Mouse (Mus musculus) left cerebral cortex, postnatal 10 days (tissue): ENCODE measurements around the gene Maml3. TPM values are rescaled to one million over a fixed set of nuclear protein-coding genes. Genes with fewer than 3 reads are reported as not detected.

ENCODE experiments used
- DNase-seq, 2 experiments: peaks; one replicate each; pipeline ENCODE4 v3.0.0; 2021 to 2022; ENCODE audit warnings: low spot score in 2 of 2, mixed read lengths in 1 of 2; ENCODE audit errors: extremely low spot score in 1 of 2
- intact Hi-C: fragments of 180-260 bp; cut with DNase I; formaldehyde crosslinking; loops from one replicate; pipeline ENCODE4 v1.15.1; 2025
- total RNA-seq, 2 experiments: library from RNA; stranded (reverse); gene quantifications; 2 replicates each; pipeline ENCODE4 v1.2.3; 2021

The Maml3 gene
- total RNA-seq, 2 experiments from 2014 or later = 7.2 to 7.8 TPM

DNA sequence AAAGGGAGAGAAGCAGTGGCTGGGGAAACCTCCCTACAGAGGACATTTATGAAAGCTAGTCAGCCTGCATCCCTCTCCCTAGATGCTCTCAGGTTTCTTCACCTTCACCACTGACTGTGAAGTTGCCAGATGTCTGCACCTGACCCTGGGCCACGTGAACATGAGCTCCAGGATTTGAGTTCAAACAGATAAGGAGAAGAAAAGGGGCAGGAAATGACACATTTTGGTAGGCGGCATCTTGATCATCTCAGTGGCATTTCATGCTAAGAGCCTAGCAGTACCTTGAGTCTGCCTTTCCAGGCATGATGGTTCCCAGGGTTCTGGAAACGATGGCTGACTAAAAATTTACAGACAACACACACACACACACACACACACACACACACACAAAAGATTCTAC lies 345.3 kb downstream of the Maml3 start:
- intact Hi-C loops = no loop called here
- DNase-seq = no peak

DNA sequence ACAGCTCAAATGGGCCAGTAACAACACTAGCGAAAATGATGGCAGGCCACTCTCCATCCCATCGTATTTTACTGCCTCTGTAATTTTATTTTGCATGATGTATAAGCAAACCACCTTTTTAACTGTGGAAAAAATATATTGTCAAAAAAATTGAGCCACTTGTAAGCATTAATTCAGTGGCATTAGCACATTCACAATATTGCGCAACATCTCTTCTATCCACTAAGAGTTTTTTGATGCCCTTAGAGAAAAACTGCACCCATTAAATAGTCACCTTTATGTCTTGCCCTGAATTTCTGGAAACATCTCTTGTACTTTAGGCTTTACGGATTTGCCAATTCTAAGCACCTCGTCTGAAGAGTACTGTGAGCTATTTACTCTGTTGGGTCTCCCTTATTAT lies 347.8 kb downstream of the Maml3 start:
- DNase-seq = no peak
- intact Hi-C loops = no loop called here

DNA sequence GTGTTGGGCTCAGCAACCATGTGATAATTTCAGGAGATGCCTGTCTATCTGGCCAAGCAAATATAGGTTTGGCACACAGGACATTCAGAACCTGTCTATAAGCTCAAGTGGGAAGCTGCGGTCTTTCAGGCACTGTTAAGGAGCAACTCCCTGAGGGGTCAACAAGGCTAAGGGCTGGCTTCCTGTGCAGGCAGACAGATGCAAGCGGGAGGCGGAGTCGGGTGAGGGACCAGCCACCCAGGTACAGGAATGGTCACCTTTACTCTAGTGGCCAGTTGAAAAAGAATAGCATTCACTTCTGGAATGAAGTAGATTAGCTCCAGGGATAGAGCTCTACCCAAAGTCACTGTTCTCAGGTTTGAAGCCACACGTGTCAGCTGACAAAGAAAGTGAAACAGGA lies 348.6 kb downstream of the Maml3 start:
- intact Hi-C loops = no loop called here
- DNase-seq = no peak

DNA sequence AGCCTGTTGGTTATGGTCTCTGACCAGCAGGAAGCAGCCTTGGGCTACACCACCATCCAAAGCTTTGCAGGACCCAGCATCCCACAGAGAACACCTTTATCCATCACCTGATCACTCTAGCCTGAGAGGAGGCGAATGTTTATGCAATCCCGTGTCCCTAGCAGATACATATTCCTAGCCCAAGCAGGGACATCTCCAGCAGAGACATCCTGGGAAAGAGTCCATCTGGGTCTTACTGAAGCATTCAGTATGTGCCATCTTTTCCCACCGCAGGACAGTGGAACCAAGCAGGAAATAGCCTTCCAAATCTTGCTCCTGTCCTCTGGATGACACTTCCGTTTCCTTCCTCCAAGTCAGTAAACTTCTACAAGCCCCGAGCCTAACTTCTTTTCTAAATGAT lies 351.6 kb downstream of the Maml3 start:
- DNase-seq = no peak
- intact Hi-C loops = no loop called here

DNA sequence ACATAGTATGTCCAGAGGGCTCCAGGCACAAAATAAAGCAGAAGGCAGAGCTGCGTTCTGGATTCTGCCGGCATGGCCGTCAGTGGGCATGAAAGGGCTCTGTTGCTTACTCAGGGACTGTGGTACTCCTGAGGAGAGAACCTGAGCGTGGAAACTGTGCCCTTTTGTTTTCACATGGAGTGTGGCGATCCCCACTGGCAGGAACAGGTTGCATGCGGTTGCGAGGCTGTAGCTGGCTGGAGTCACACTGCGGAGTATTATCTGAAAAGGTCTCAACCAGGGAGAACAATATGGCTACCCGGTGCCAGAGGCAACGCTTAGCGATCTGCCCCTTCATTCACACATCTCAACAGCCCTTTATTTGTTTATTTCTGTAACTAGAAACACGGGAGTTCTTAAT lies 353.4 kb downstream of the Maml3 start:
- intact Hi-C loops = no loop called here
- no peak for DNase-seq

DNA sequence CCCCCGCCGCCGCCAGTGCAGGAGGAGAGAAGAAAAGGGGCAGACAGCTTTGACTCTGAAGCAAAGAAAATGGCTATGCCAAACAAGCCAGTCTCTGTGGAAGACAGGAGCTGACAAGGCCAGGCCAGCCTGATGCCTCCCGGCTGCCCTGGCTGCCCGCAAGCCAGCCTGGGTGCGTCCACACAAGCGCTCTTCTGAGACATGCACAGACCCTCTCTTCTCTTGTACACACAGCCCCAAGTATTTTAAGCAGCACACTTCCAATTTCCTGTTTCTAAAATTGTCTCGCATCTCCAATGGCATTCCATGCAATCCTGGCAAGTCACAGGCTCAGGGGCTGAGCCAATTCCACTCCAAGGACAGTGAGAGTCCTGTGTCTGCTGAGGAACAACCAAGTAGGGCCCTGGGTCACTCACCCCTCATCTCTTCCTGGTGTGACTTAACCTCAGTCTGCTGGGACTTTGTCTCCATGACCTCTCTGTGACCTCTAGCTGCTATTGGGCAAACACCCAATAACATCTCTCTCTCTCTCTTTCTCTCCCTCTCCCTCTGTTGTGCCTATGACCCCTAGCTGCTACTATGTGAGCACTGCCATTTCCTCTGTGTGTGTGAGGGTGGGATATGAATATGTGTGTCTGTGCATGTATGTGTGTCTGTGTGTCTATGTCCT lies 354.9 kb downstream of the Maml3 start:
- intact Hi-C loops = no loop called here
- peak; percentile 49 to 56 for DNase-seq

DNA sequence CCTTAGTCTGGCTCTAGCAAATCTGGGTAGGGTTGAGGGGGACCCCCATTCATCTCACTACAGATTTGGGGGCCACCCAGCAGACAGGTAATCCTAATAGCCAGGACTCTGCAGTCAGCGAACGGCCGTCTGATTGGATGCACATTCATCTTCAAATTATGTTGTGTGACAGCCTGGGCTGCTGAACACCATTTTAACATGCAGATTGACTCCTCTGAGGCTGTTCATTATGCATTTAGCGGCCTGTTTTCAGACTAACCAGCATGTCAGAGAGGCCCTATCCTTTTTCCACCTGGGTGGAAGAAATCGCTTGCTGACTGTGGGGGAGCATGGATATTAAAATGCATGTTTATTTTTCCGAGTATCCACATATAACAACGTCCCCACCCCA lies 355.5 kb downstream of the Maml3 start:
- DNase-seq = no peak
- intact Hi-C loops = no loop called here

DNA sequence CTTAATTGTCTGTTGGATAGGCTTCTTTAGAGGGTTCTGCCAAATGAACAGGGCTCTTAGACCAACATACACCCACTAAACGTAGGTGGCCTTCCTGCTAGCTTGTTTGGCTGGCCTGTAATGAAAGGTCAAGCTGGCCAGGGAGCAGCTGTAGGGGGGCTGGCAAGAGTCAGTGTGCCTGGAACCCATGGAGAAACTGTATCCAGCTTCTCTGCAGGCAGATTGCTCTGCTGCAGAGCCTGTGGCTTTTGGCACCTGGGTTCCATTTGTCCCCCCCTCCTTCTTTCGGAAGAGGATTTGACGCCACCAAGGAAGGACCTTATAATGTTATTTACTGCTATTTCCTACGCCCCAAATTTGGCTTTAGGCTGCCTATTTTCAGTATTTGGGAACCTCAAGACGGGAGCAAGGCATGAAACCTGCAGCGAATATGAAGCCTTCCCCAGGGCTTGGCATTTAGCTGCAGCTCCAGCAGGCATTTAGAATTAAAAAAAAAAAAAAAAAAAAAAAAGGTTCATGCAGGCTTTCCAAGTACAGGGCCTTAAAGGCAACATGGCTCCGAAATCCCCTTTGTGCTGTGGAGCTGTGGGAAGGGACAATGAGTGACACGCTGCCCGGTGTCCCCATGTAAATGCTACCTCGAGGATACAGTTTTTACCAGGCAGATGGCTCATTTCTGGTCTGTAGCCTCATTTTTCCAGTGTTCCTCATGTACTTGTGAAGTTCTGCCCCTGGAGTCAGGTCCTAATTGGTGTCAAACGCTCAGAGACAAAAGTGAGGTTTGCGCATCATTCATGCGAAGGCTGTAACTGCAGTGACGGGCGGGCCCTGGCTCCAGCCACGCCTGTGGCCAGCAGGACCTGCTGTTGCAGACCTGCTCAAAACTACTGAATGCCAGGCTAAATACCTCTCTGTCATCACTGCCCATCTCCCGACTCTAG lies 356.2 kb downstream of the Maml3 start:
- no peak for DNase-seq
- intact Hi-C loops = no loop called here

DNA sequence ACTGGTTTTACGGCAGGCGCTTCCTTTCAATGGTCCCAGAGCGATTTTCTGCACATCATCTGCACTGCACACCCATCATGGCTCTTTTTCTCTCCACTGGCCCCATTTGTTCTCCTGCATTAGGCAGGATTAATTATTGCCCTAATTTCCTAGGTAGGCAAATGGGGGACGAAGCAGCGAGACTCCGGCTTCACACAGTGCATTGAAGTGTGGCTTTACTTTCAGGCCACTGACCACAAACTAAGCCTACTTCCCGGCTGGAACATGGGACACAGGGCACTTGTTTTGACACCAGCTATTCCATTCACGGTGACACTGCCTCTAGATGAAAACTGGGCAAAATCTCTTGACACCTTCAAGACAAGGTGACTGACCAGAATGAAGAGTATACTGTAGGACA lies 358.1 kb downstream of the Maml3 start:
- no peak for DNase-seq
- intact Hi-C loops = no loop called here

DNA sequence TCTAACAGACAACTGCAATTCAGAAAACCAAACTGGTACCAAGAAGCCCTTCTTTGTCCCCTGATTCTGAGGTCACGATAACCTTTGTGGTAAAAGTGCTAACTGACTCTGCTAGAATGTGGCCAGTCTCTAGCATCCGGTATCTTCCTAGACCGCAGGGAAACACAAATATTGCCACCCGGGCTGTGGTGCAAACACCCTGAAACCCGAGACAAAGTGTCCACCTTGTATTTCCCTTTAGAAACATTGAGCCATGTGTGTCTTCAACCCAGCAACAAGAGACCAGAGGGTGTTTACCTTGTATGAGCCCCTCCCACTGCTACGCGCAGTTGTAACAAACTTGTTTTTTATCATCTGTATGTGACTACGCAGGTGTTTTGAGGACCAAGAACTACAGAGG lies 359.7 kb downstream of the Maml3 start:
- DNase-seq = no peak
- intact Hi-C loops = no loop called here

DNA sequence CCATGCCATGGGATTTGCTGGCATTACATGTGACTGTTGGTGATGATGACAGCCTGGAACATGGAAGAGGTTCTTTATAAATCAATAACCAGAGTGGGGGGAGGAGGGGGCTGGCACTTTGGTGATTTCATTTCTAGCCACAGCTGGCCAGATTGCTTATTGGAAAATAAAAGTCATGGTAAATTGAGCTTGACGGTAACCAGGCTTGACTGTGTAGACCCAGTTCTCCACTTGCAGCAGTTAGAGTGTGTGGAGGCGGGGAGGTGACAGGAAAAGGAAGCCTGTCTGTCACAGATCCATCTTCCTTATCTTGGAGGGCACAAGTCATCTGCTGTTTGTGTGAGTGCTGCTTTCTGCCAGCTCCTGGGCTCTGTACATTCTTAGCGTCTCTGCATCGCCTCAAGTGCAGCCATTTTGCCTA lies 360.5 kb downstream of the Maml3 start:
- intact Hi-C loops = no loop called here
- no peak for DNase-seq

DNA sequence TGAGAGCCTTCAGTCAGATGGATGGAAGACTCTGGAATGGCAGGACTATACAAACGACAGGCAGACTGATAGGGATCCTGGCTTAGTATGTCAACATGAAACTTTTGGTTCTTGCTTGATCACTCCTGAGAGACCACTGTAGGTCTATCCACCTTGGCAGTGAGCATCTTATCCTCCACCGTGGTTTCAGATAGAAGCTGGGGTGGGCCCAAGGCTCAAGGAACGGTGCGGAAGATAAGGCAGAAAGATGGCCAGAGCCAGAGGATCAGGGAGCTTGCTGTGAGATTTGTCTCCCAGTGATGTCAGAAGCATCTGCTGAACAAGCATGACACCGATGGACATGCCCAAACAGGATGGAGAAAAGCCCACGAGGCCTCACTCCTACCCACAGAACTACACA lies 362.5 kb downstream of the Maml3 start:
- intact Hi-C loops = no loop called here
- DNase-seq = no peak

DNA sequence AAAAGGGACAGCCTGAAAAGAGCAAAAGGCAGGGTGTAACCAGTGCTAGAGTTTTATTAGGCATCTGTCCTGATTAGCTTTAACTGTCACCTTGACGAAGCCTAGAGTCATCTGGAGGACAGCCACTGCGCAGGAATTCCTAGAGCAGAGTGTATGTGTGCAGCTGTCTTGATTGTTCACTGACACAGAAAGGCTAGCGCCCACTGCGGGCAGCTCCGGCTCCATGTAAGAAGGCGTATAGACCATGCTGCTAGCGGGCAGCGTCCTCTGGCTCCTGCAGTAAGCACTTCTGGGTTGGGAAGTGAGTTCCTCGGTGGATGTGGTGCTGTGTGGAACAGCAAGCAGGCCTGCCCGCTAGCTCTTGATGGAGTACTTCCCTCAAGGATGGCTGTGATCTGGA lies 363.1 kb downstream of the Maml3 start:
- no peak for DNase-seq
- intact Hi-C loops = no loop called here

DNA sequence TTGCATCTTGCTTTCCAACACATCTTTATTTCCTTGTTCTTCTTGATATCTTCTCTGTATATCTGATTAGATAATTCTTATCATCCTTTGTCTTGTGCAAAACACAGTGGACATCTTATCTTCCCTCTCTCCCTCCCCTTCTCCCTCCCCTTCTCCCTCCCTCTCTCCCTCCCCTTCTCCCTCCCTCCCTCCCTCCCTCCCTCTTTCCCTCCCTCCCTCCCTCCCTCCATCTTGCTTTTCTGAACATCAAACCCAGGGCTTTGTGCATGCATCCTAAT lies 365.1 kb downstream of the Maml3 start:
- no peak for DNase-seq
- intact Hi-C loops = no loop called here

DNA sequence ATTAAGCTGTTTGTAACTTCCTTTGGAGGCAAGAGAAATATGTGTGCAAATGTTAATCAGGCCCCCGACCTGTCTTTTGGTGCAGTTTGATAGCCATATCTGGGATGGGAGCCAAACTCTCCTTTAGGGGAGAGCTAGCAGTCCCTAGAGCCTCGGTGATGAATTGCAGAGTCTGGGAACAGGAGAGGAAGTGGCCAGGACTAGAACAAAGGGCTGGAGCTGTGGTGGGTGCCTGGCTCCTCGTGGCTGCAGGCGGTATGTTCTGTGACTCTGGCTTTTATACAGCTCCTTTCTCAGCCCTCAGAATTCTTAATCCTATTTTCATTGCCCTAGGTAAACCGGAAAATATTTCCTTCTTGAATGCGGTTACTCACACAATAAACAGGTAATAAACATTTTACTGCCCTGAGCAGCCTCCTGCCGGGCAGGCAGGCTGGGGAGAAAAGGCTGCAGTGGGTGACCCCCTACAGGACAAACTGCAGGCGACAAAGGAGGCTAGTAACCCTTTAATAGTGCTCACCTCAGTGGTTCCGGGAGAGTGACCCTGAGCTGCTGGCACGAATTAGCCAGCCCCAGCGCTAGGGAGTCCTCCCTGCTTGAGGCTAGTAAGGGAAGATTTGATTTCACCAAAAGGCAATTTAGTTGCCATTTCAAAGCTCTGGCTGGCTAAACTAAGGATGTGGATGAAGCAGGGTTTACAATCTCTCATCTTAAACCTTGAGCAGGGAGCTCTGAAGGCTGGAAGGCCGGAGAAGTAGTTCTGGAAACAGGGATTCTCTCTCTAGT lies 365.6 kb downstream of the Maml3 start:
- DNase-seq = no peak
- intact Hi-C loops = no loop called here

DNA sequence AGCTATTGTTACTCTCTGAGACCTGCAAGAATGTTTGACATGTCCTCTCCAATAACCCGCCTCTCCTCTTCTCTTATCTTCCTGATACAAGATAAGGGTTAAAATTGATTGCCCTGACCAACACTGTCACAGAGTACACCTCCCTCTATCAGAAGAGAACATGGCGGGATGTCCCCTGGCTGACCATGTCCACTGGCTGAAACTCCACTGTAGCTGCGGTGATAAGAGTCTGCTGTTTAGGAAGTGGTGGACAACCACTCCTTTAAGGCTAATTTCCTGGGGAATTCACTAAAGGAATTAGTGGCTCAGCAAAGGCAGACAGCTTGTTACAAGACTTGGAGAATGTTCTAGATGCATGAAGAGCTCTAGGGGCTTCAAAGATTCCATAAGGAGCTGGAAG lies 371.2 kb downstream of the Maml3 start:
- no peak for DNase-seq
- intact Hi-C loops = no loop called here

DNA sequence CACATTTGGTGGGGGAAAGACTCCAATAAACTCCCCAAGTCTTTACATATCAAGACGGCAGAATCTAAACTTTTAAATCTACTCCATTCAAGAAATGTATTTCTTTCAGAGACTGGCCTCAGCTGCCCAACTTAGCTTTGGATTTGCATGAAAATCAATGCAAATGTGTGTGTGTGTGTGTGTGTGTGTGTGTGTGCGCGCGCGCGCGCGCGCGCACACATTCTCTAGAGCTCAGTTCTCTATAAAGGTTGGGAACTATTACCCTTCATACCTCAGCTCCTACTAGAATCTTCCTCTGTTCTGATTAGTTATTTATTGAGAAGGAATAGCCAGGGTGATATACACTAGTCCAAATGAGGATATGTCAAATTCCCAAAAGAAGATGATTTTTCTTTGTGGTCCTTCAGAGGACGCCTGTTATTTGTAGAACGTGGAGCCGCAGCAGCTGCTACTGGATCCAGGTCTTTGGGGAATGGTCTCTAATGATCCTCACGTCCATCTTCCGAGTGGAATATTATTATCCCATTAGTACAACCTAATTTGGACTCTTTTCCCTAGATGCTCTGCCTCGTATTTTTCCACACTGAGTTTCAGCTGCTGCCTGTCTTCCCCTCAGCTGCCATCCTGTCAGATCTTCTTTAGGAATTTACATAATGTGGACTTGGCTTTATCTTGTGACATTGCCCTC lies 372.8 kb downstream of the Maml3 start:
- DNase-seq = no peak
- intact Hi-C loops = no loop called here

DNA sequence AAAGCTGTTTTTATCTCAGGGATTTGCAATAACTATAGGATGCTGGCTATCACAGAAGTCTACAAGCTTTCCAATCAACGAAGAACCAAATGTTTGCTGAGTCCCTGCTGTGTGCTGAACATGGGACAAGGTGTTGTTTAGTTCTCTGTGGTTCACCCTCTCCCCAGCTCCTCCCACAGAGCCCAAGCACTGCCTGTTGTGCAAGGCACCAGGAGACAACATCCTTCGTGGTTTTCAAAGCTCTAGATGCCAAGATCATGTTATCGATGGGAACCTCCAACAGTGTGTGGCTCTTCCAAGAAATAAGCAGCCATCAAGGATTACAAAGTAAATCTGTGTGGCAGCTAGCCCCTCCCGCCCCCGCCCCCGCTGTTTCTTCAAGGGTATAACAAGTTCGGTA lies 374.2 kb downstream of the Maml3 start:
- intact Hi-C loops = no loop called here
- no peak for DNase-seq

DNA sequence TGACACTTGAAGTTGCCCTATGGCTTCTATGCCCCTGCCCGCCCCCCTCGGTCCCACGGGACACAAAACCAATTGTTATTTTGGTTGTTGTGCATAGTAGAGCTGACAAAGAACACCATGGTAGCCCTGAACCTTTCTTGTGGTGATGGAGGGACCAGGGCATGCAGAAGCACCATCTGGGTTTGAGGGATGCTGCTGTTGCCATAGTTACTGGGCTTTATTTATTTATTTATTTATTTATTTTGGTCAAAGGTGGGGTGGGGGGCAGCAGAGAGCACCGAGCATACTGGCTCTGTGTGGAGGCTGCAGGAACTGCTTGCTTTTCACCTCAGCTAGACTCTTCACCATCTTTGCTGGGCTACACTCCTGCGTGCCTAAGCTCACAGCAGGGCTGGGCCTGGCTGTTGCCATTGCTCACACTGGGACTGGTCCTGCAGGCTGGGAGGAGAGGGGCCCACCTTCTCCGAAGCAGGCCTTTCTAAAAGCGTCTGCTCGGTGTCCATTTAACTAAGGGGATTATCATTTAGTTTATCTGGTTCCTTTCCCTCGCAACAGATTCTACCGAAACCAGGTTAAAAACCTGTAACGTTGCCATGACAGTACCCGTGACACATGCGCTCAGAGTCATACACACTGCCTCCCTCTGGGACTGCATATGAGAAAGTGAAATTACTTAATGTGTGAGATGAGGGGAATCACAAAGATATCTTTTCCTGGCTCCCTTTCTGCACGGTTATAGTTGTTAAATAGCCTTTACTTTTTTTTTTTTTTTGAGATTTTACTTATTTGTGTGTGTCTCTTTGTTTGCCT lies 375.6 kb downstream of the Maml3 start:
- intact Hi-C loops = no loop called here

More for the DNA sequence above, 375.6 kb downstream of the Maml3 start:
- DNase-seq = no peak
